Mouse (Mus musculus) stomach, postnatal 0 days (tissue): ENCODE results near the gene Ehmt2.

Experiments used
- CTCF ChIP-seq: IDR thresholded peaks from 2 replicates; pipeline ENCODE4 v1.5.1; 2016; ENCODE audit warnings: antibody characterized with exemption, low read depth, mild to moderate bottlenecking, moderate library complexity
- EP300 ChIP-seq: optimal IDR thresholded peaks from 2 replicates; pipeline ENCODE3; 2016; ENCODE audit warnings: antibody characterized with exemption

DNA sequence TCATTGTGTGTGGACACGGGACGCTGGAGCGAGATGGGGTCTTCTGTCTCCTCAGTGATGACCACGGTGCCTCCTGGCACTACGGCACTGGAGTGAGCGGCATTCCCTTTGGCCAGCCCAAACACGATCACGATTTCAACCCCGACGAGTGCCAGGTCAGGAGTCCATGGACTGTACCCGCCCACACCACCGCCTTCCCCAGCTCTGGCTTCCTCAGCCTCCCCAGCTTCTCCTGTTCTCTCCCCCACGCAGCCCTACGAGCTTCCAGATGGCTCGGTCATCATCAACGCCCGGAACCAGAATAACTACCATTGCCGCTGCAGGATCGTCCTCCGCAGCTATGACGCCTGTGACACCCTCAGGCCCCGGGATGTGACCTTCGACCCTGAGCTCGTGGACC lies 35.8 kb downstream of the Ehmt2 start:
- TF ChIP-seq CTCF (no peak), EP300 (no peak)
